Mouse (Mus musculus) kidney, adult 18-20 months (tissue): ENCODE measurements around the gene Stx5a.
"Not testable (repeated sequence)": the region's sequence is repeated elsewhere in the genome, so short reads cannot be mapped to it uniquely, and the experiment has no call there.

Experiments used
- DNase-seq: peaks from one replicate; pipeline ENCODE4 v3.0.0; 2021

Gene Stx5a

GRCm38 (mm10) chr19:8716767-8717475 is 24.3 kb upstream of the Stx5a start:
- DNase-seq: no peak

- peak; percentile 57 for DNase-seq
Measured at GRCm38 (mm10) chr19:8718357-8718756, 22.9 kb upstream of the Stx5a start.

- not testable (repeated sequence) for DNase-seq
Measured at GRCm38 (mm10) chr19:8719037-8719436, 22.2 kb upstream of the Stx5a start.

GRCm38 (mm10) chr19:8721378-8721777 is 19.8 kb upstream of the Stx5a start:
- DNase-seq: no peak

GRCm38 (mm10) chr19:8722021-8722420 is 19.2 kb upstream of the Stx5a start:
- no peak for DNase-seq

- no peak for DNase-seq
Measured at GRCm38 (mm10) chr19:8722559-8722906, 18.7 kb upstream of the Stx5a start.

GRCm38 (mm10) chr19:8722907-8723573 is 18.2 kb upstream of the Stx5a start, which contains the start of gene Slc3a2:
Gene Slc3a2 (minus strand): TSS chr19:8723369.
- DNase-seq: peak; percentile 96

GRCm38 (mm10) chr19:8723574-8724346 is 17.5 kb upstream of the Stx5a start:
- DNase-seq: no peak

GRCm38 (mm10) chr19:8724392-8724791 is 16.8 kb upstream of the Stx5a start:
- DNase-seq: no peak

- no peak for DNase-seq
Measured at GRCm38 (mm10) chr19:8725081-8725613, 16.1 kb upstream of the Stx5a start.

GRCm38 (mm10) chr19:8726609-8727390 is 14.4 kb upstream of the Stx5a start:
- DNase-seq: no peak

GRCm38 (mm10) chr19:8727495-8728114 is 13.6 kb upstream of the Stx5a start:
- DNase-seq: no peak

- DNase-seq: not testable (repeated sequence)
Measured at GRCm38 (mm10) chr19:8728335-8729099, 12.7 kb upstream of the Stx5a start.

GRCm38 (mm10) chr19:8734334-8734733 is 6.9 kb upstream of the Stx5a start:
- DNase-seq: no peak

- peak; percentile 96 for DNase-seq
Measured at GRCm38 (mm10) chr19:8735389-8736159, 5.6 kb upstream of the Stx5a start, which contains the start of gene Wdr74. Gene Wdr74 (plus strand): TSS chr19:8735827.

GRCm38 (mm10) chr19:8736160-8736467 is 5.1 kb upstream of the Stx5a start:
- DNase-seq: no peak

GRCm38 (mm10) chr19:8738911-8739310 is 2.3 kb upstream of the Stx5a start:
- DNase-seq: no peak

- DNase-seq: no peak
Measured at GRCm38 (mm10) chr19:8739646-8740045, 1.6 kb upstream of the Stx5a start.

- no peak for DNase-seq
Measured at GRCm38 (mm10) chr19:8740603-8741002, 610 bp upstream of the Stx5a start, which contains the start of gene 1700092M07Rik. Gene 1700092M07Rik (plus strand): TSS chr19:8740718.

GRCm38 (mm10) chr19:8742176-8742575 is 963 bp downstream of the Stx5a start:
- DNase-seq: no peak

- DNase-seq: no peak
Measured at GRCm38 (mm10) chr19:8745382-8745781, 4.2 kb downstream of the Stx5a start.
